Mouse (Mus musculus): ENCODE data around the gene Slc1a3.
"Not testable (repeated sequence)": the region's sequence is repeated elsewhere in the genome, so short reads cannot be mapped to it uniquely, and the experiment has no call there.

The Slc1a3 gene

GRCm38 (mm10) chr15:8709578-8709977 lies 986 bp downstream of the Slc1a3 start:
- peak; percentile 41 for DNase-seq (ENCODE audit: extremely low spot score, low spot score)

- DNase-seq (ENCODE audit: extremely low spot score, low spot score), result no peak
Observed at GRCm38 (mm10) chr15:8706613-8707012, 4.0 kb downstream of the Slc1a3 start.

GRCm38 (mm10) chr15:8706178-8706577 lies 4.4 kb downstream of the Slc1a3 start:
- no peak for DNase-seq (ENCODE audit: extremely low spot score, low spot score)

- not testable (repeated sequence) for DNase-seq (ENCODE audit: extremely low spot score, low spot score)
Observed at GRCm38 (mm10) chr15:8705560-8705959, 5.0 kb downstream of the Slc1a3 start.

- no peak for DNase-seq (ENCODE audit: extremely low spot score, low spot score)
Observed at GRCm38 (mm10) chr15:8697976-8698375, 12.6 kb downstream of the Slc1a3 start.

- no peak for DNase-seq (ENCODE audit: extremely low spot score, low spot score)
Observed at GRCm38 (mm10) chr15:8697500-8697899, 13.1 kb downstream of the Slc1a3 start.

- not testable (repeated sequence) for DNase-seq (ENCODE audit: extremely low spot score, low spot score)
Observed at GRCm38 (mm10) chr15:8690141-8690540, 20.4 kb downstream of the Slc1a3 start.

GRCm38 (mm10) chr15:8686846-8687245 lies 23.7 kb downstream of the Slc1a3 start:
- DNase-seq (ENCODE audit: extremely low spot score, low spot score), result no peak

- no peak for DNase-seq (ENCODE audit: extremely low spot score, low spot score)
Observed at GRCm38 (mm10) chr15:8685506-8685905, 25.1 kb downstream of the Slc1a3 start.

- no peak for DNase-seq (ENCODE audit: extremely low spot score, low spot score)
Observed at GRCm38 (mm10) chr15:8684263-8684662, 26.3 kb downstream of the Slc1a3 start.

GRCm38 (mm10) chr15:8682871-8683270 lies 27.7 kb downstream of the Slc1a3 start:
- no peak for DNase-seq (ENCODE audit: extremely low spot score, low spot score)

- DNase-seq (ENCODE audit: extremely low spot score, low spot score), result no peak
Observed at GRCm38 (mm10) chr15:8682421-8682820, 28.1 kb downstream of the Slc1a3 start.

GRCm38 (mm10) chr15:8681971-8682370 lies 28.6 kb downstream of the Slc1a3 start:
- DNase-seq (ENCODE audit: extremely low spot score, low spot score), result no peak

- DNase-seq (ENCODE audit: extremely low spot score, low spot score), result no peak
Observed at GRCm38 (mm10) chr15:8681009-8681408, 29.6 kb downstream of the Slc1a3 start.

- DNase-seq (ENCODE audit: extremely low spot score, low spot score), result no peak
Observed at GRCm38 (mm10) chr15:8676959-8677358, 33.6 kb downstream of the Slc1a3 start.

GRCm38 (mm10) chr15:8676211-8676691 lies 34.3 kb downstream of the Slc1a3 start:
- DNase-seq (ENCODE audit: extremely low spot score, low spot score), result no peak

GRCm38 (mm10) chr15:8675616-8676015 lies 34.9 kb downstream of the Slc1a3 start:
- DNase-seq (ENCODE audit: extremely low spot score, low spot score), result no peak

GRCm38 (mm10) chr15:8672532-8672931 lies 38.0 kb downstream of the Slc1a3 start:
- no peak for DNase-seq (ENCODE audit: extremely low spot score, low spot score)

GRCm38 (mm10) chr15:8667849-8668522 lies 42.6 kb downstream of the Slc1a3 start:
- no peak for DNase-seq (ENCODE audit: extremely low spot score, low spot score)

- no peak for DNase-seq (ENCODE audit: extremely low spot score, low spot score)
Observed at GRCm38 (mm10) chr15:8665675-8666350, 44.8 kb downstream of the Slc1a3 start.

GRCm38 (mm10) chr15:8663348-8664099 lies 47.0 kb downstream of the Slc1a3 start:
- no peak for DNase-seq (ENCODE audit: extremely low spot score, low spot score)

- no peak for DNase-seq (ENCODE audit: extremely low spot score, low spot score)
Observed at GRCm38 (mm10) chr15:8661856-8662255, 48.7 kb downstream of the Slc1a3 start.
